Mouse (Mus musculus) liver, postnatal 0 days (tissue): ENCODE results near the gene Henmt1.

ENCODE experiments used
- CTCF ChIP-seq: sonication (generic); IDR thresholded peaks from 2 replicates; pipeline ENCODE4 v1.5.1; 2016; ENCODE audit warnings: antibody characterized with exemption, low read depth
- EP300 ChIP-seq: IDR thresholded peaks from 2 replicates; pipeline ENCODE4 v1.6.1; 2016; ENCODE audit warnings: antibody characterized with exemption, low read depth, mild to moderate bottlenecking

DNA sequence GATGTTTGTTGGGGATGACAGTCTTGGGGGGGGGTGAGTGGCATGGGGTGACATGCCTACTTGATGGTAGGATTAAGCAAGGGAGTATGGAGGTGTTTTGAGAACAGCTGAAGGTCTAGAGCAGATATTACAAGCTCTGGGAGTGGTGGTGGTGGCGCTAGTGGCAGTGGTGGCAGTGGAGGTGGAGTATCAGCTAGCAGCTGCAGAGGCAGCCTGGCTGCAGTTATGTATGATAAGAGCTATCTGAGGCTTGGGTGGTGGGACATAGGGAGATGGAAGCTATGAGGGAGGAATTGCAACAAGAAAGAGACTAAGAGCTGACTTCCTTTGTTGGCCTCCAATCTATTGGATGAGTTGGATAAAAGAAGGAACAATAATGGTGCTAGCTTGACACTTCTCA is 17.9 kb upstream of the Henmt1 start:
- no peak for TF ChIP-seq CTCF
- no peak; the same call in 1 of the 2 replicates for TF ChIP-seq EP300
